Mouse (Mus musculus) R1 (cell line): ENCODE measurements around the gene Abcg8.

Experiments used
- DNase-seq: peaks from one replicate; pipeline ENCODE4 v3.0.0-alpha.2; 2018; ENCODE audit warnings: low read depth, low spot score

The Abcg8 gene

DNA sequence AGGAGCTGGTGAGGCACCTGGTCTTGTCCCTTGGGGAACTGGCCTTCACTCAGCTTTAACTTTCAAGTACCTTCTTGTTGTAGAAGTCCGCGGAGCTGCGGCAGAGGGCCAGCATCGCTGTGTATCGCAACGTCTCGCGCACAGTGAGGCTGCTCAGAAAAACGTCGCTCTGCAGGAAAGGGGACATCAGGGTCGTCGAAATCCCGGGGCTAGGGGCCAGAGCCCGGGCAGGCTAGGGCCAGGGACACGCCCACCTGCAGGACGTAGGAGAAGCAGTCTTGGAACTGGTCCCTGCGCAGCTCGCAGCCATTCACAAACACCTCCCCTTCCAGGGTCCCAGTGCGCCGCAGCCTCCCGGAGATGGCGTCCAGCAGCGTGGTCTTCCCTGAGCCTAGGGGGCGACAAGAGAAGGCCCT, at the start of gene Abcg8:
Gene Abcg8 (plus strand): TSS at position 352 of the 416 bp plus-strand sequence.
- no peak for DNase-seq

- DNase-seq, result peak; percentile 34
Measured at GRCm38 (mm10) chr17:84626857-84627305, 49.2 kb upstream of the Abcg8 start.

GRCm38 (mm10) chr17:84627721-84628120, 48.4 kb upstream of the Abcg8 start:
- no peak for DNase-seq

- DNase-seq, result no peak
Measured at GRCm38 (mm10) chr17:84628611-84629010, 47.5 kb upstream of the Abcg8 start.

GRCm38 (mm10) chr17:84631836-84632235, 44.3 kb upstream of the Abcg8 start:
- DNase-seq, result no peak

GRCm38 (mm10) chr17:84633443-84633842, 42.7 kb upstream of the Abcg8 start:
- DNase-seq, result peak; percentile 21

DNA sequence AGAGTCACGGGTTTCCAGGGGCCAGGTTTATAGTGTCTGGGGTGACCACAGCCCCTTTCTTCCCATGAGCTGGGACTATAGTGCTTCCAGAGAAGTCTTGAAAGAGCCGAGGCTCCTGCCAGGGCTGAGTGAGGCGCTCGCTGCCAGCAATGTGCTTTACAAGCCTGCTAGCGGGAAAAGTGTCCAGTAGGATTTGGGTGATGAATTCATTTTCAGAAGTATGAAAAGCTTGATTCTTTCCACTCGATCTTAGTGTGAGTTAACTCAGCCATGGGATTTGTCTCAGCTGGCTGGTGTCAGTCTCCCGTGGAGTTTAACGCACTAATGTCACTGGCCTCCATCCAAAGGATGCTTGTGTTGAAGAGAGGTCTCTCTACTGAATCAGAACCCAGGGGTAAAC, 39.8 kb upstream of the Abcg8 start:
- DNase-seq, result no peak

- no peak for DNase-seq
Measured at GRCm38 (mm10) chr17:84637971-84638370, 38.1 kb upstream of the Abcg8 start.

- peak; percentile 96 for DNase-seq
Measured at GRCm38 (mm10) chr17:84639796-84640378, 36.2 kb upstream of the Abcg8 start.

DNA sequence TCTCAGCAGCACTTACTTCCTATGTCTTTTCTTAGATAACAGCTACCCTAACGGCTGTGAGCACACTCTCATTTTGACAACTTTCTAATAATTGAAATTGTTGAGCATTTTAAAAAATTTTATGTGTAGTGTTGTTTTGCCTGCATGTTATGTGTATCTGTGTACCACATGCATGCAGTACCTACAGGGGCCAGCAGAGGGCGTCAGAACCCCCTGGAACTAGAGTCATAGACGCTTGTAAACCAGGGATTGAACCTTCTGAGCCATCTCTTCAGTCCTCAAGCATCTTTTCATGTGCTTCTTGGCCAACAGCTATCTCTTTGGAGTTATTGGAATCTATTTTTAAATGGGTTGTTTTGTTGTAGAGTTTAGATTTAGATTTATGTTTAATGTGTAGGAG, 34.2 kb upstream of the Abcg8 start:
- DNase-seq, result peak; percentile 73

DNA sequence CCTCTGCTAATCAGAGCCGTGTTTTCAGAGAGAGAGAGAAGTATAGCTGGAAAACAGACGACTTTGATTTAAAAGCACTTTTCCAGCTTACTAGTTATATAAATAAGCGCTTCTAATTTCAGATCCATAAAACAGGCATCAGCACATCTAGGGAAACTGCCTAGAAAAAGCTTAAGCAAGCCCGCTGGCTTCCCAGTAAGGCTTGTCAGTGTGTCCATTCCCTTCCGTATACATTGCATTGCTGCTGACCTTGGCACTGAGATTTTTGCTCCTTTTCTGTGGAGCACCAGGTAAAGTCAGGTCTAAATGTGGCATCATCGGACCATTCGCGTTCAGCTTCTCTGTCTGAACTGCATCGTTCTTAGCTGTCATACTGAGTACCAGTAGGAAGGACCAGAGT, 33.8 kb upstream of the Abcg8 start:
- DNase-seq, result no peak

DNA sequence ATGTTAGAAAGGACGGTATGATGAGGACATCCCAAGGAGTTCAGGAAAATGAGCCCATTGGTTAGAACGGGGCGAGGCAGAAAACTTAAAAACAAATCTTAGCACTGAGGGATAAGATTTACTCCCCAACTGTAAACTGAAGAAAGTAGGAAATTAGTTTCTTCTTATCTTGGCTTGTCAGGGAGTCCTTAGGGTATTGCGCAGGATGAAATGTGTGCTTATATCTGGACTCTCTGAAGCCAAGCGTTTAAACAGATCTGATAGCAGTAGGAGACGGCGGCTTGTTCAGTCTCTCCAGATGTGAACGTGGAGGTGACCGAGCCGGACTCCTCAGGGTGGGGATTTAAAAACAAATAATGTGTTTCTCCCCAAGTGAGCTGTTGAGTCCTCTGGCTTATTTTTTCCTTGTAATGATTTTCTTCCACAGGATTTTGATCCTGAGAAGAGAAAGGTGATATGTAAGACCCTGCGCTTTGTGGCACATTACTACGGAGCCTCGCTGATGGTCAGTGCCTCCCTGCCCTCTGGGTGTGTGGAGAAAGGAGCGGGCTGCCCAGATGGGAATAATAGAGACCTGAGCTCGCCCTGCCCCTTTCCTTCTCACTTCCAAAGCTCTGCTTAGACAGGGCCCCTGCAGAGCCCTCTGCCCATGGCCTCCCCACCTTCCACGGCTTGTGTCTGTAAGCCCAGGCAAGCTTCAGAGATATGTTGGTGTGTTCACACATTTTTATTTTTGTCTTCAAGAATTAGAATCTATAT, 31.6 kb upstream of the Abcg8 start:
- DNase-seq, result no peak

GRCm38 (mm10) chr17:84645119-84645518, 31.0 kb upstream of the Abcg8 start:
- no peak for DNase-seq

- DNase-seq, result no peak
Measured at GRCm38 (mm10) chr17:84645894-84646293, 30.2 kb upstream of the Abcg8 start.

DNA sequence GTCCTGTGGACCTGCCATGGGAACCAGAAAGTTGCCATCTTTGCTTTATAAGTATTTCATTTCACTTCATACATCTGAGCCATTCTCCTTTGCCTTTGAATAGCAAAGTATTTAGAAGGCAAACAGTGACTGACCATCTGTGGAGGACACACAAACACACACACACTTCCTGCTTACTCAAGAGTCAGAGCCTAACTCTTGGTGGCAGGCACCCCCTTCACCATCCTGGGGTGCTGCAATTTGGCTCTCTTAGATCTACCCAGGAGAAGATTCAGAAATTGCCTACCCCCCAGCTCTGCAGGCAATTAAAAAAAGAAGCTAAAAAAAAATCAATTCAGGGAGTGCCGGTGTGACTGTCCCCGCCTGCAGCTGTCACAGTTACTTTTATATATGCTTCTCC, 29.6 kb upstream of the Abcg8 start:
- no peak for DNase-seq

DNA sequence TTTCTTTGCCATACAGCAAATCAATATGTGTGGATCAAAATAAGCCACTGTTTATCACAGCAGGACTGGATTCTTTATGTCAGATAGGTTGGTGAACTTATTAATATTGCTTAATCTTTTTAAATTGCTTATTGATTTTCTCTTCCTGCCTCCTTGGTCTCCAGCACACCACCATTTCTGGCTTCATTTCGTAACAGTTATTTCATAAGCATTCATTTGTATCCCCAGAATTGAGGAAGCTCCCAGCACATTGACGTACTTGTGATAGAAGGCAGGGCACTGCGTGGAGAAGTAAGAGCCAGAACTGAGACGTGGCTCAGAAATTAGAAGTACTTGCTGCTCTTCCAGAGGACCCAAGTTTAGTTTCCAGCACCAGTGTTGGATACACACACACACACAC, 28.5 kb upstream of the Abcg8 start:
- no peak for DNase-seq

DNA sequence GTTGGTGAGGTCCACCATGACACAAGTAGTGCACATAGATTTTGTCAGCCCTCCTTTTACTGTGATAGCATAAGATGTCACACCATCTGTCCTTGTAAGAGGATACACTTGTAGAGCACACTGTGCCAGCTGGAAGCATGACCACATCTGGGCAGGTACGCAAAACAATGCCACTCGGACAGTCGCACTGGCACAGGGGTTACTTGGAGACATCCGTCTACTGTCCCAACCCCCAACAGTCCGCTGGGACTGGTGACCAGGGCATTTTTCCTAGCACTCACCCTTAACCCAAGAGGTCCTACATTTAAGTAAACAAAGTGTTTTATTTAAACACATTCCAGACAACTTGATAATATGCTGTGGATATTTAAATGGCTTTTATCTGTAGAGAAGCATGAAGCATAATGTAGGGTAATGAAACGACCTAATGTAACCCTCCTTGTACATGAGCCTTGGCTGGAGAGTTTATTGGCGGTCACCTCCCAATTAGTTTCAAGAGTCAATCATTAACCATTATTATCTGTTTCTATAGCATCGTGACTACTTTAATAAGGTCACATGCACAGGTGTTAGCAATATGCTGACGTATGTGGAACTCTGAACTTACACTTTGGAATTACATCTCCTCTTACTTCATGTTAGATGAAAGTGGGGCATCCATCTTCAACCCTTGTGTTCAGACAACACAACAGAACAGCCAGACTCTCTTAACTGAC, 25.6 kb upstream of the Abcg8 start:
- DNase-seq, result no peak

DNA sequence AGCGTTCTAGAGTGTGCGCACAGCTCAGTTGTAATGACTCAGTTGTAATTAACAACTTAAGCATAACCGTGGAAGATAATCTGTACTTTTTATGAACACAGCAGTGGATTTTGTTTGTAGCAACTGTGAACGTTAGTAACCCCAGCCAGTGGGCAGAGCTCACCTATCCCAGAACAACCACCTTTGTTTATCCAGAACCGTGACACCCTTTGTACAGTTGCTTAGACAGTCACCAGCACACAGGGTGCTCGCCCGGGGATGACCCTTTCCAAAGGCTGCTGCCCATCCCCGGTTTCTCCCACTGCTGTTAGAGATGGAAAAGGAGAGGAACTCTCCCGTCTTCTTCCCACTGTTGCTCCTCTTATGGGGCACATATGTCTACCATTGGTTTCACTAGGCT, 22.6 kb upstream of the Abcg8 start:
- no peak for DNase-seq

- no peak for DNase-seq
Measured at GRCm38 (mm10) chr17:84656205-84656604, 19.9 kb upstream of the Abcg8 start.

DNA sequence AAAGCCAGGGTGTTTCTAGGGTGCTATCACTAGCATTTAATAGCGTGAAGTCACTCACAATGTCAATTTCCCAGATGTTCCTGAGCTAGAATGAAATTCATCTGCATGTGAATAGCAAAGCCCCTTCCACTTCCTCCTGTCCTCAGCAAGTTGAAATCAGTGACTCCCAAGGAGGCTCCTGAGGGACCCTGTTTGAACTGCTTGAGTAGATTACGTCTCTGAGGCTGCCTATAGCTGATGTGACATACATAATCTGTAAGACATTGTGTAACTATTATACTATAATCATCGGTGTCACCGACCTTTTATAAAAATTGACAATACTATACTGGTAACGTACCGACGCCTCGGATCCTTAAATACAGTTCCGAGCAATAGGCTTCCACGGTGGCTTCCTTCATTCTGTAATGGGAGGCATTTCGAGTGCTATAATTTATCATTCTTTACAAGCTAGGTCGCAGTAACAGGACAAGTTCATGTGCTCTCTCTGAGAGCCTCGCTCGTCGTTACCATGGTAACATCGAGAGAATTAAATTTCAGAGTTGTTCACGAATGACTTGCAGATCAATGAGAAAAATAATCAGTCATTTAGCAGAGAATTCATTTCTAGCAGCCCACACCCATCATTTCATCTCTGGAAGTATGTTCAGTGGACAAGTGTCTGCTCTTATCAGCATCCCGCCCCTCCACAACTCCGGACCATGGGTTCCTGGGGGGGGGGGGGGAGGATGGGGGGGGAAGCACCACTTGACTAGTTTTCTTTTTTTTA, 19.3 kb upstream of the Abcg8 start:
- DNase-seq, result peak; percentile 51

DNA sequence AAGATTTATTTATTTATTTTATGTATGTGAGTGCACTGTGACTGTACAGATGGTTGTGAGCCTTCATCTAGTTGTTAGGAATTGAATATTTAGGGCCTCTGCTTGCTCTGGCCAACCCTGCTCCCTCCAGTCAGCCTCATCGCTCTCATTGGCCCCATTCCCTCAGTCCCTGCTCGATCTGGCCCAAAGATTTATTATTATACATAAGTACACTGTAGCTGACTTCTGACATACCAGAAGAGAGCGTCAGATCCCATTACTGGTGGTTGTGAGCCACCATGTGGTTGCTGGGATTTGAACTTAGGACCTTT, 18.7 kb upstream of the Abcg8 start:
- no peak for DNase-seq

DNA sequence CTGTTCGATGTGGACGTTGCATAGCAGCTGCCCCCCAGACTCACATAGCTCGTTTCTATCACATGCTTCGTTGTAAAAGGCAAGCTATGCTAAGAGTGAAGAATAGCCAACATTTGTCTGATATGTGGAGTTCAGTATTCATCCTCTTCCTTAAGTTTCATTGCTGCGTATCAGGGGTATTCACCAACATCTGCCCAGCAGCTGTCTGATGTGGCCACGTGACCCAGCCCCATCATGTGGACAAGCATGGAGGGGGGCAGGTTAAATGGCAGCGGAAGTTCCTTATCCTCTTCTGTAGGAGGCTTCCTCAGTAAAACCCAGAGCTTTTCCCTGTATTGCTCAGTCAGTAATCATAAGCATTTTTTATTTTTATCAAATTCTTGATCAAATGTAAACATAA, 18.3 kb upstream of the Abcg8 start:
- no peak for DNase-seq
